Mouse (Mus musculus) heart, adult 2 months (tissue): Measurements from ENCODE around the gene Bcl11a.

Experiments
- CTCF ChIP-seq: fragments of 200-600 bp; IDR thresholded peaks from 2 replicates; pipeline ENCODE4 v1.8.1; 2022; ENCODE audit warnings: antibody characterized with exemption, mild to moderate bottlenecking, moderate library complexity
- EP300 ChIP-seq: fragments of 200-500 bp; IDR thresholded peaks from 2 replicates; pipeline ENCODE4 v1.6.1; 2011; ENCODE audit warnings: low read depth, low read length, control low read depth; ENCODE audit not compliant: insufficient read depth

- TF ChIP-seq CTCF (no peak), EP300 (no peak)
These were observed 20.2 kb downstream of the Bcl11a start for GRCm38 (mm10) chr11:24098069-24098468.
